Comparison of ENCODE assay signal across 12 mouse cellular contexts in genomic region chr1:178797388-178797787, GRCm38 (mm10).
"Had no signal": no experiment of that assay in that cellular context is flagged by ENCODE, and none has a peak within 500 bp of the region (broad histone marks: within the 10 kb centered on the region; RNA-seq: fewer than 3 reads in every experiment).

No protein-coding gene starts in this region.

- H3K9me3 ChIP-seq: limb, embryonic 13.5 days; midbrain, embryonic 12.5 days; neural tube, embryonic 15.5 days had no signal

- H3K27ac ChIP-seq: limb, embryonic 13.5 days; liver, embryonic 14.5 days; midbrain, embryonic 12.5 days; neural tube, embryonic 15.5 days had no signal

- H3K4me2 ChIP-seq: limb, embryonic 13.5 days; midbrain, embryonic 12.5 days had no signal

- DNase-seq: kidney, postnatal 36 days; layer of hippocampus, adult 9-11 months; layer of hippocampus, postnatal 36 days; lung, adult 18-20 months; right cerebral cortex, adult 18-20 months; right cerebral cortex, postnatal 25 days; thymus, postnatal 36 days had no signal

- H3K4me3 ChIP-seq: limb, embryonic 13.5 days; midbrain, embryonic 12.5 days; myocyte; neural tube, embryonic 15.5 days had no signal

- H3K36me3 ChIP-seq: limb, embryonic 13.5 days; midbrain, embryonic 12.5 days; neural tube, embryonic 15.5 days had no signal

- H3K27me3 ChIP-seq: limb, embryonic 13.5 days; neural tube, embryonic 15.5 days had no signal

- H3K9ac ChIP-seq: limb, embryonic 13.5 days; liver, embryonic 14.5 days; midbrain, embryonic 12.5 days; neural tube, embryonic 15.5 days had no signal
